Mouse (Mus musculus): ENCODE measurements around the gene Syt2. TPM values are rescaled to one million over a fixed set of nuclear protein-coding genes. Genes with fewer than 3 reads are reported as not detected.
A peak's percentile ranks its signal among the peaks of the same experiment; 100 is the strongest.

Gene Syt2
- polyA plus RNA-seq, 1 experiment from 2014 or later, result 0.48 TPM

- WGBS, result 31% methylated on average over 12 of the region's 12 CpGs
- Histone ChIP-seq H3K9me3 (ENCODE audit: control insufficient read depth) (no peaks in the 10 kb centered on the region), H3K9ac (ENCODE audit: low read depth, low read length) (no peak overlapping the region), H3K36me3 (ENCODE audit: control insufficient read depth, insufficient read depth) (peaks cover 21% of the 10 kb centered on the region), H3K27ac (ENCODE audit: low read depth, low read length) (peak overlapping the region; percentile 35; the same call in 1 of the 2 replicates), H3K4me3 (ENCODE audit: low read depth, low read length) (no peak overlapping the region), H3K4me1 (replicated peaks; ENCODE audit: control insufficient read depth, insufficient read depth, low read length) (peaks cover 2% of the 10 kb centered on the region; the same call in 1 of the 2 replicates), H3K27me3 (replicated peaks; ENCODE audit: control insufficient read depth, insufficient read depth, low read length) (no peaks in the 10 kb centered on the region), H3K4me2 (replicated peaks; ENCODE audit: low read depth) (no peak overlapping the region)
- TF ChIP-seq CTCF (IDR thresholded peaks at IDR 0.05; ENCODE audit: low read depth), result no peak
- no peak for ATAC-seq
Observed at GRCm38 (mm10) chr1:134773256-134773655, 126.8 kb downstream of the Syt2 start.

DNA sequence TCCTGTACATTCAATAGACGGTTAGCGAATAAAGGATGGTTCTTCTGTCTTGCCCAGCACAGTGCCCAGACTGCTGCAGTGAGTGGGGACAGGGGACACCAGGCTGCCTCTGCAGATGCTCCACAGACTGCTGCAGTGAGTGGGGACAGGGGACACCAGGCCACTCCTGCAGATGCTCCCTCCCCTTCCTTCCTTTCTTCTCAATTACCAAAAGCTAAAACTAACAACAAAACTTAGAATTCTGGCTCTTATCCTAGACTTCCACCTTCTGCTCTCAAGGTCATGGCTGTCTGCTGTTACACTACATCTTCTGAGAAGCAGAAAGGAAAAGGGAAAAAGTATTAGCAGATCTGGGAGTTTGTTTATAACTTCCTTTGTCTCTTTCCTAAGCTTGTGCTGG, 127.8 kb downstream of the Syt2 start:
- Histone ChIP-seq H3K36me3 (ENCODE audit: control insufficient read depth, insufficient read depth) (peaks cover 21% of the 10 kb centered on the region), H3K27me3 (replicated peaks; ENCODE audit: control insufficient read depth, insufficient read depth, low read length) (no peaks in the 10 kb centered on the region), H3K9me3 (ENCODE audit: control insufficient read depth) (no peaks in the 10 kb centered on the region), H3K27ac (ENCODE audit: low read depth, low read length) (peak overlapping the region; percentile 54; the same call in 1 of the 2 replicates), H3K4me3 (ENCODE audit: low read depth, low read length) (no peak overlapping the region), H3K4me2 (replicated peaks; ENCODE audit: low read depth) (no peak overlapping the region), H3K4me1 (replicated peaks; ENCODE audit: control insufficient read depth, insufficient read depth, low read length) (peaks cover 2% of the 10 kb centered on the region; the same call in 1 of the 2 replicates), H3K9ac (ENCODE audit: low read depth, low read length) (no peak overlapping the region)
- no peak for ATAC-seq
- no peak for TF ChIP-seq CTCF (IDR thresholded peaks at IDR 0.05; ENCODE audit: low read depth)
- whole genome bisulfite sequencing, result 67% methylated on average over 2 of the region's 2 CpGs

DNA sequence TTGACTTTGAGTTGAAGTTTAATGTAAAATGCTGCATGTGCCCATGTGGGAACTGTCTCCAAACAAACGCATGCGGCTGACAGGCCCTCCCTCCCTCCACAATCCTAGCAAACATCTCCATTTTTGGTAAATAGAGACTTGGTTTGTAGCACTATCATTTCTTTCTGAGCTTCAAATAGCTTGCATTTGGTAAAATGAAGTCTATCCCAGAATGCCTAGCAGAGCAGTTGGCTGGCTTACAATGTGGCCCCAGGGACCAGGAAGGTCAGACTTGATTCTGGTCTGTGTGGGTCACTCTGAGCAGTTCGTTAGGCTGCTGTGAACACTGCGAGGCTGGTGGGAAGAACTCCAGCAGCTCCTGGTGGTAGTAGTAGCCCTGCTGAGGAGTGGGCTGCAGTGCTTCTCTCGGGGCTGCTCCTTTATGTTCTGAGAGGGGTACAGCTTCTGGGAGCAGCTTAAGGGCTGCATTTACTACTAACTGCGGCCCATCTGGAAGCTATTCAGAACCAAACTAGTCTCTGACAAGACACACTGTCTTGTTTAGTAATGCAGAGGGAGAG, 128.3 kb downstream of the Syt2 start:
- H3K27ac ChIP-seq (ENCODE audit: low read depth, low read length), result peak overlapping the region; percentile 54; the same call in 1 of the 2 replicates
- no peak for ATAC-seq
- TF ChIP-seq CTCF (IDR thresholded peaks at IDR 0.05; ENCODE audit: low read depth), result peak; percentile 20; the same call in 1 of the 2 replicates
- H3K36me3 ChIP-seq (ENCODE audit: control insufficient read depth, insufficient read depth), result peaks cover 21% of the 10 kb centered on the region
- no peak overlapping the region for H3K4me2 ChIP-seq (replicated peaks; ENCODE audit: low read depth)
- H3K9me3 ChIP-seq (ENCODE audit: control insufficient read depth), result no peaks in the 10 kb centered on the region
- H3K4me1 ChIP-seq (replicated peaks; ENCODE audit: control insufficient read depth, insufficient read depth, low read length), result peaks cover 2% of the 10 kb centered on the region; the same call in 1 of the 2 replicates
- H3K9ac ChIP-seq (ENCODE audit: low read depth, low read length), result no peak overlapping the region
- 57% methylated on average over 6 of the region's 6 CpGs for WGBS
- H3K27me3 ChIP-seq (replicated peaks; ENCODE audit: control insufficient read depth, insufficient read depth, low read length), result no peaks in the 10 kb centered on the region
- no peak overlapping the region for H3K4me3 ChIP-seq (ENCODE audit: low read depth, low read length)

DNA sequence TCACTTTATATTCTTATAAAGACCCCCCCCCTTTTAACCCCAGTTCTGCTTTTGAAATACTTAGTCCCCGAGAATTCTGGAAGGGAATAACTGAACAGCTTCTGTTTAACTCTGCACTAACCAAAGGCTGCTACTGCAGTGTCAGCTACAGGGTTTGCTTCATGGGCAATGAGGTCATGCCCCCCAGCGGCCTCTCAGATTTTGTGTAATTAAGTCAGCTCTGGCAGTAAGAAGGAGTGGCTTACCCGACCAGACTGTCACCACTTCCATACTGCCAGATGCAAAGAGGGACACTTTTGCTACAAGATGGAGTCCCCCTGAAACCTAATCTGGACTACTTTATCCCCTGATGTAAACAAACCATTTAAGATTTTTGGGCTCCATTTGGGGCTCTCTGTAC, 129.2 kb downstream of the Syt2 start:
- Histone ChIP-seq H3K4me2 (replicated peaks; ENCODE audit: low read depth) (no peak overlapping the region), H3K9ac (ENCODE audit: low read depth, low read length) (no peak overlapping the region), H3K4me3 (ENCODE audit: low read depth, low read length) (no peak overlapping the region), H3K36me3 (ENCODE audit: control insufficient read depth, insufficient read depth) (peaks cover 18% of the 10 kb centered on the region), H3K4me1 (replicated peaks; ENCODE audit: control insufficient read depth, insufficient read depth, low read length) (peaks cover 2% of the 10 kb centered on the region; the same call in 1 of the 2 replicates), H3K27ac (ENCODE audit: low read depth, low read length) (no peak overlapping the region), H3K9me3 (ENCODE audit: control insufficient read depth) (no peaks in the 10 kb centered on the region), H3K27me3 (replicated peaks; ENCODE audit: control insufficient read depth, insufficient read depth, low read length) (no peaks in the 10 kb centered on the region)
- no peak for ATAC-seq
- 50% methylated on average over 3 of the region's 3 CpGs for WGBS
- no peak for TF ChIP-seq CTCF (IDR thresholded peaks at IDR 0.05; ENCODE audit: low read depth)

DNA sequence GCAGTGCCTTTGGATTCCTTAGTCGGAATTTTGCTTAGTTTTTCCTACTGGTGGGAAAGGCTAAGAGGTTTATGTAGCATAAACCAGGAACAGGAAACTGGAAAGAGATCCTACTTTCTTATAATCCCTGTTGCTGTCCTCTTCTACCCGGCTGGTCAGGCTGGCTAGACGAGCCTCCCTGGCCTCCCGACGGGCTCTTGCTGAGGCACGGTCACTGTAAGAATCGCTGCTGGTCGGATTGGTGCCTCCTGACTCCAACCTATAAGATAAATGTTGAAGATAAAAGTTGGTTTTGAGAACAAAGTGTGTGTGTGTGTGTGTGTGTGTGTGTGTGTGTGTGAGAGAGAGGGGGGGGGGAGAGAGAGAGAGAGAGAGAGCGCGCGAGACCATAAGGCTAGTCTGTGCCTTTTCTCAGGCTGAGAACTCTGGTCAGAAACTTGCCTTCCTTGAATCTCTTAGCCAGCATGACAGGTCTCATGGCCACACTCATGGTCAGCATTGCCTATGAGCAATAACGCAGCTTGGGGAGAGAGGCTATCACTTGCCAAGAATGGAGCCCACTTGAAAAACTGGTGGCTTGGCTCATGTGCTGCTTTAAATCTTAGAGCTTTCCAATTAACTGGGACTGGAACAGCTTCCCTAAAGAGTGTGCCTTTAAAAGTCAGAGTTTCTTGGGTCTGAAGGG, 130.9 kb downstream of the Syt2 start:
- no peak overlapping the region for H3K4me3 ChIP-seq (ENCODE audit: low read depth, low read length)
- peaks cover 10% of the 10 kb centered on the region for H3K36me3 ChIP-seq (ENCODE audit: control insufficient read depth, insufficient read depth)
- ATAC-seq, result no peak
- WGBS, result 82% methylated on average over 12 of the region's 12 CpGs
- H3K27me3 ChIP-seq (replicated peaks; ENCODE audit: control insufficient read depth, insufficient read depth, low read length), result no peaks in the 10 kb centered on the region
- H3K4me1 ChIP-seq (replicated peaks; ENCODE audit: control insufficient read depth, insufficient read depth, low read length), result no peaks in the 10 kb centered on the region; the same call in 1 of the 2 replicates
- H3K4me2 ChIP-seq (replicated peaks; ENCODE audit: low read depth), result no peak overlapping the region
- H3K9ac ChIP-seq (ENCODE audit: low read depth, low read length), result no peak overlapping the region
- H3K9me3 ChIP-seq (ENCODE audit: control insufficient read depth), result no peaks in the 10 kb centered on the region
- no peak overlapping the region for H3K27ac ChIP-seq (ENCODE audit: low read depth, low read length)
- TF ChIP-seq CTCF (IDR thresholded peaks at IDR 0.05; ENCODE audit: low read depth), result no peak

DNA sequence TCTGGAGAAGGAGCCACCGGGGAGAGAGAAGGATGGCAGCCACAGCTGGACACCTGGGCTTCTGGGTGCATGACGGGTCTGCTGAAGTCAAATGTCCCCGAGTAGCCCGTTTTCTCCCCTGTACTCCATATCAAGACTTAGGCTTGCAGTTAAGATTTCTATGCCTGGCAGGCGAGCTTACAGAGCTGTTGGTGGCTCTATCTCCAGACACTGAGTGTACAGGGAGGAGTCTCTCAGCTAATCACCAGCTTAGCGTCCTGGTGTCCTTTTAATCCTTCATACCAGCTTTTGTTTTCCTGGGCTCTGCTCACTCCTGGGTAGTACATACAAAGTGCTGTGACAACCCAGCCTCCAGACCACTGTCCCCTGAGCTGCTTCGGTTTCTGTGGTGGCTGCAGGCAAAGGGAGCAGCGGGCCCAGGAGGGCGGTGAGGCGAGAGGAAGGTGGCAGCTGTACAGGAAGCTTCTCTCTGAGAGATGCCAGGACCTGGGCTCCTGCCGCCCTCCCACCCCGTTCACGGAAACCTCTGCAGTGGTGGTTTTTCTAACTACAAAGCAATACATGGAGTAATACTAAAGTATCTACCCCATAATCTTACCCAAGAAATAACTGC, 131.6 kb downstream of the Syt2 start:
- Histone ChIP-seq H3K27ac (ENCODE audit: low read depth, low read length) (no peak overlapping the region), H3K9ac (ENCODE audit: low read depth, low read length) (no peak overlapping the region), H3K27me3 (replicated peaks; ENCODE audit: control insufficient read depth, insufficient read depth, low read length) (no peaks in the 10 kb centered on the region), H3K4me1 (replicated peaks; ENCODE audit: control insufficient read depth, insufficient read depth, low read length) (no peaks in the 10 kb centered on the region; the same call in 1 of the 2 replicates), H3K36me3 (ENCODE audit: control insufficient read depth, insufficient read depth) (peaks cover 8% of the 10 kb centered on the region), H3K9me3 (ENCODE audit: control insufficient read depth) (no peaks in the 10 kb centered on the region), H3K4me3 (ENCODE audit: low read depth, low read length) (no peak overlapping the region), H3K4me2 (replicated peaks; ENCODE audit: low read depth) (no peak overlapping the region)
- WGBS, result 75% methylated on average over 13 of the region's 13 CpGs
- TF ChIP-seq CTCF (IDR thresholded peaks at IDR 0.05; ENCODE audit: low read depth), result no peak
- ATAC-seq, result no peak

All from intestine, postnatal 0 days (tissue).